Mouse (Mus musculus) testis, adult 2 months (tissue): Measurements from ENCODE around the gene Zfp383. TPM values are rescaled to one million over a fixed set of nuclear protein-coding genes. Genes with fewer than 3 reads are reported as not detected.
"Not testable (repeated sequence)": the region's sequence is repeated elsewhere in the genome, so short reads cannot be mapped to it uniquely, and the experiment has no call there.

ENCODE experiments used
- H3K27ac ChIP-seq: fragments of 200-500 bp; 2 replicates; pipeline ENCODE4 v1.5.1; 2012; ENCODE audit warnings: low read depth, low read length; ENCODE audit not compliant: control insufficient read depth, insufficient read depth
- H3K27me3 ChIP-seq: fragments of 200-500 bp; 2 replicates; pipeline ENCODE4 v1.6.1; 2012; ENCODE audit warnings: mild to moderate bottlenecking, low read length, moderate library complexity; ENCODE audit not compliant: control insufficient read depth, insufficient read depth
- H3K36me3 ChIP-seq: fragments of 200-500 bp; 2 replicates; pipeline ENCODE4 v1.6.1; 2012; ENCODE audit warnings: mild to moderate bottlenecking, low read length; ENCODE audit not compliant: control insufficient read depth, insufficient read depth
- H3K4me1 ChIP-seq: fragments of 200-500 bp; 2 replicates; pipeline ENCODE4 v1.6.1; 2012; ENCODE audit warnings: low read length; ENCODE audit not compliant: control insufficient read depth, insufficient read depth
- H3K4me3 ChIP-seq: fragments of 200-500 bp; 2 replicates; pipeline ENCODE4 v1.5.1; 2012; ENCODE audit warnings: low read depth, mild to moderate bottlenecking, low read length, moderate library complexity, mixed read lengths; ENCODE audit not compliant: control insufficient read depth
- CTCF ChIP-seq: fragments of 200-500 bp; IDR thresholded peaks from 2 replicates; pipeline ENCODE4 v1.5.1; 2012; ENCODE audit warnings: low read depth, mild to moderate bottlenecking, inconsistent platforms, low read length, moderate library complexity; ENCODE audit not compliant: control insufficient read depth, insufficient read depth, insufficient replicate concordance
- POLR2A ChIP-seq: fragments of 200-500 bp; IDR thresholded peaks from 2 replicates; pipeline ENCODE4 v1.6.1; 2012; ENCODE audit warnings: low read depth, mild to moderate bottlenecking, inconsistent platforms, low read length, moderate library complexity; ENCODE audit not compliant: control insufficient read depth
- polyA plus RNA-seq: library from polyadenylated mRNA; depleted of rRNA; stranded (reverse); fragments of >200 nt; gene quantifications from 2 replicates; pipeline ENCODE4 v1.2.3, GENCODE M21; 2012; rRNA removed

Gene Zfp383
- polyA plus RNA-seq, 1 experiment, result 1.0 TPM

DNA sequence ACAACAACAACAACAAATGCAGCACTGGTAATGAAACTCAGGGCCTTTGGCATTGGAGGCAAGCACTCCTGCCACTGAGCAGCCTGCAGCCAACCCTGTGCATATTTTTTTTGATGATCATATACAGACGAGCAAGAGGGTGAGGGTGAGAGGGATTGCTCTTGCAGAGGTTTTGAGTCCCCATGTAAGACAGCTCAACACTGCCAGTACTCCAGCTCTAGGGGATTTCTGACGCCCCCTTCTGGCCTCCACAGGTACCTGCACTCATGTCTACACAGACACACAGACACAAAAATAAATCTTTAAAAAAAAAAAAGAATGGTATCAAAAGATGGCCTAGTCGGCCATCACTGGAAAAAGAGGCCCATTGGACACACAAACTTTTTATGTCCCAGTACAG lies 51.0 kb downstream of the Zfp383 start:
- Histone ChIP-seq H3K27ac (no peak overlapping the region), H3K4me3 (no peak overlapping the region), H3K36me3 (no peaks in the 10 kb centered on the region), H3K27me3 (no peaks in the 10 kb centered on the region), H3K4me1 (no peaks in the 10 kb centered on the region)
- TF ChIP-seq POLR2A, result no peak
- 0 out of 2 replicates have a peak, but pooled peaks have one; percentile 12 for TF ChIP-seq CTCF

DNA sequence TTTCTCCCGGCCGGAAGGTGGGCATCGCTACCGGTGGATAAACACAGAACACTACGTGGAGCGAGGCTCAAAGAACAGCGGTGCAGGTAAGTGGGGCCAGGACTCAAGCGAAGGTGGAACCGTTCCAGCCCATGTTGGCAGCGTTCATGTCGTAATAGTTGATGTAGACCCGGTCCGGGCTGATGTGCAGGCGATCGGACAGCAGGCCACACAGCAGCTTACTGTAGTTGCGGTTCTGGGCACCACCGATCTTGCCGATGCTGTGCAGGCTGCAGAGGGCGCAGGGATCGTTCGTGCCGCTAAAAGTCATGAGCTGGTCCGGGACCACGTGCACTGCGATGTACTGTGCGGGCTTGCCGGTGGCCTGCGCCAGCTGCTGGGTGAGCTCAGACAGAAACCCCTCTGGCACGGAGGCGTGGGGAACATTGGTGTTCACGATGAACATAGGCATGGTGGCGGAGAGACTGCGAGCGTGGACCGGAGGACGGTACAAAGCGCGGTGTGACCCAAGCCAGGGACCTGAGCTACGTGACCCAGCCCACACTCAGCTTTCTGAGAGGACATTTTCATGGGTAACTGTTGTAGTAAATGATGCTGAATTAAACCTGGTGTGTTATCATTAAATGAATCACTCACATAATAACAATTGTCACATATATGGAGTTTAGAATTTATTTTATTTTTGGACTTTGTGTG lies 57.2 kb downstream of the Zfp383 start:
- H3K36me3 ChIP-seq, H3K27me3 ChIP-seq, H3K27ac ChIP-seq, H3K4me3 ChIP-seq, H3K4me1 ChIP-seq: not testable (repeated sequence)

Other genes starting within 250 kb of the Zfp383 start
- 110 and 173 TPM in 2 replicates for gene Catsperg2, start 181.2 kb upstream of the Zfp383 start, polyA plus RNA-seq
- gene Zfp84, start 139.7 kb upstream of the Zfp383 start, polyA plus RNA-seq, result 1.1 TPM in 2 replicates
- gene Zfp30, start 124.2 kb upstream of the Zfp383 start, polyA plus RNA-seq, result 0.20 and 0.28 TPM in 2 replicates
- gene Zfp790, start 92.1 kb upstream of the Zfp383 start, polyA plus RNA-seq, result 0.68 and 0.81 TPM in 2 replicates
- 0.55 and 1.2 TPM in 2 replicates for gene Zfp940, start 54.6 kb upstream of the Zfp383 start, polyA plus RNA-seq
- gene Zfp420, start 48.2 kb upstream of the Zfp383 start, polyA plus RNA-seq, result 1.0 and 1.1 TPM in 2 replicates
- gene Zfp27, start 1.7 kb upstream of the Zfp383 start, polyA plus RNA-seq, result 0.95 and 1.6 TPM in 2 replicates
- 0.60 and 0.93 TPM in 2 replicates for gene Zfp74, start 45.9 kb downstream of the Zfp383 start, polyA plus RNA-seq
- 2.5 and 2.7 TPM in 2 replicates for gene Zfp568, start 75.7 kb downstream of the Zfp383 start, polyA plus RNA-seq
- 1.1 and 1.4 TPM in 2 replicates for gene Zfp14, start 143.2 kb downstream of the Zfp383 start, polyA plus RNA-seq
- gene Zfp82, start 164.7 kb downstream of the Zfp383 start, polyA plus RNA-seq, result 0.65 and 0.67 TPM in 2 replicates
- not detected in 2 replicates for gene Gm26920, start 182.2 kb downstream of the Zfp383 start, polyA plus RNA-seq
- gene Zfp566, start 182.3 kb downstream of the Zfp383 start, polyA plus RNA-seq, result 0.43 and 0.76 TPM in 2 replicates
- 5.7 and 8.9 TPM in 2 replicates for gene Zfp260, start 186.6 kb downstream of the Zfp383 start, polyA plus RNA-seq
- gene Zfp382, start 213.7 kb downstream of the Zfp383 start, polyA plus RNA-seq, result 3.7 and 4.9 TPM in 2 replicates